Comparison of ENCODE assay signal across 10 mouse cellular contexts in genomic region chr4:117651626-117652101, GRCm38 (mm10). TPM values are rescaled to one million over a fixed set of nuclear protein-coding genes. Genes with fewer than 3 reads are reported as not detected.
DNase-seq lines count a peak whose midpoint lies in the region; ATAC-seq and TF ChIP-seq lines count a peak whose summit lies in the region.
"Had no signal": no experiment of that assay in that cellular context is flagged by ENCODE, and none has a peak within 500 bp of the region (broad histone marks: within the 10 kb centered on the region; RNA-seq: fewer than 3 reads in every experiment).

No protein-coding gene starts in this region.

- no peak for TF ChIP-seq CTCF in gastrocnemius, adult 2 months (IDR thresholded peaks at IDR 0.05)

- no peak overlapping the region for H3K4me2 ChIP-seq in hindbrain, embryonic 16.5 days (ENCODE audit: low read length)

- H3K9ac ChIP-seq in hindbrain, embryonic 16.5 days (ENCODE audit: low read depth, low read length) = no peak overlapping the region

- DNase-seq in gastrocnemius, adult 2 months = peak; percentile 73
- DNase-seq in gastrocnemius, postnatal 4 days (ENCODE audit: low spot score in 2 of 2) = no peak
- DNase-seq in right cerebral cortex, postnatal 10 days (ENCODE audit: low spot score in 2 of 2) = peak; percentile 84 to 85
- DNase-seq in right cerebral cortex, postnatal 25 days = no peak
- no peak for DNase-seq in natural killer cell, adult 2 months (ENCODE audit: low spot score in 2 of 2)
- DNase-seq in lung, postnatal 36 days = no peak
- DNase-seq: spleen, adult 18-20 months had no signal

- H3K27me3 ChIP-seq in hindbrain, embryonic 16.5 days (replicated peaks; ENCODE audit: control insufficient read depth, insufficient read depth, low read length) = no peaks in the 10 kb centered on the region

- no peak overlapping the region for H3K27ac ChIP-seq in gastrocnemius, adult 2 months
- no peak overlapping the region for H3K27ac ChIP-seq in hindbrain, embryonic 16.5 days (ENCODE audit: low read depth, low read length)

- WGBS in hindbrain, embryonic 16.5 days = 29% methylated on average over 8 of the region's 8 CpGs

- intact Hi-C loops in gastrocnemius, adult 2 months (cut with DNase I) = loop anchor here (5.0 kb wide), 1 partner anchor 104 kb away; no protein-coding TSS in a partner anchor

- no peak overlapping the region for H3K4me3 ChIP-seq in gastrocnemius, adult 2 months
- H3K4me3 ChIP-seq in hindbrain, embryonic 16.5 days (ENCODE audit: low read length) = no peak overlapping the region
- H3K4me3 ChIP-seq: erythroblast, embryonic 14.5 days had no signal

- no peaks in the 10 kb centered on the region for H3K9me3 ChIP-seq in hindbrain, embryonic 16.5 days (ENCODE audit: control insufficient read depth, low read length)

- no peaks in the 10 kb centered on the region for H3K36me3 ChIP-seq in hindbrain, embryonic 16.5 days (ENCODE audit: control insufficient read depth, insufficient read depth, low read length)

- ATAC-seq in hindbrain, embryonic 16.5 days = peak; percentile 27
- no peak for ATAC-seq in inflammation-experienced regulatory T-cells, adult 6 months

- H3K4me1 ChIP-seq in hindbrain, embryonic 16.5 days (ENCODE audit: control insufficient read depth, insufficient read depth, low read depth, low read length) = peaks cover 21% of the 10 kb centered on the region

RNA-seq across cellular contexts. Expression of gene Dmap1, which starts 30.4 kb away (rescaled TPM):
- 10 to 100 TPM; 15.1 to 17.5 TPM for total RNA-seq in gastrocnemius, adult 2 months (2021)
- total RNA-seq in gastrocnemius, postnatal 4 days (2021) = 10 to 100 TPM; 25.7 to 29.5 TPM
- polyA plus RNA-seq in hindbrain, embryonic 16.5 days (2015; fragmentation: Nextera tagmentation; extraction: Ambion mirVana) = 77.7 and 80.5 TPM in 2 replicates
- polyA plus RNA-seq in inflammation-experienced regulatory T-cells, adult 6 months (2017; shearing (Covaris generic)) = 10 to 100 TPM; 19.5 to 27.7 (median 21.6) TPM

Comparison
In these comparisons a context has a peak if more than half of its experiments do, and no peak if none do; other contexts are left out.
1. DNase-seq: peak in gastrocnemius, adult 2 months (single experiment) and right cerebral cortex, postnatal 10 days (2 of 2); none in gastrocnemius, postnatal 4 days (0 of 2), right cerebral cortex, postnatal 25 days (single experiment), natural killer cell, adult 2 months (0 of 2) and lung, postnatal 36 days (single experiment).